Mouse (Mus musculus) T-helper 2 cell (primary cell): Measurements from ENCODE around the gene Rasd1.
"Not testable (repeated sequence)": the region's sequence is repeated elsewhere in the genome, so short reads cannot be mapped to it uniquely, and the experiment has no call there.

ENCODE experiments used
- in situ Hi-C: fragments of 300-600 bp; cut with MboI, MseI; formaldehyde crosslinking; loops from one replicate; pipeline ENCODE4 v1.15.1; 2025; ENCODE audit warnings: high pct_unique_total_duplicates

Gene Rasd1

GRCm38 (mm10) chr11:59961338-59961875 lies 3.3 kb downstream of the Rasd1 start:
- in situ Hi-C loops, result no loop called here

GRCm38 (mm10) chr11:59960476-59961337 lies 4.0 kb downstream of the Rasd1 start:
- in situ Hi-C loops, result no loop called here

- in situ Hi-C loops, result no loop called here
Measured at GRCm38 (mm10) chr11:59959453-59959852, 5.3 kb downstream of the Rasd1 start.

- in situ Hi-C loops, result no loop called here
Measured at GRCm38 (mm10) chr11:59956749-59957148, 8.0 kb downstream of the Rasd1 start.

GRCm38 (mm10) chr11:59952892-59953291 lies 11.9 kb downstream of the Rasd1 start:
- in situ Hi-C loops, result no loop called here

GRCm38 (mm10) chr11:59948401-59948767 lies 16.4 kb downstream of the Rasd1 start:
- in situ Hi-C loops, result no loop called here

GRCm38 (mm10) chr11:59947752-59948400 lies 16.9 kb downstream of the Rasd1 start, which contains the start of gene Med9:
TSS of gene Med9 (plus strand) at chr11:59948206.
- in situ Hi-C loops, result no loop called here

- in situ Hi-C loops, result not testable (repeated sequence)
Measured at GRCm38 (mm10) chr11:59944855-59945254, 19.9 kb downstream of the Rasd1 start.

GRCm38 (mm10) chr11:59941391-59941790 lies 23.4 kb downstream of the Rasd1 start:
- in situ Hi-C loops, result no loop called here

GRCm38 (mm10) chr11:59940645-59941044 lies 24.1 kb downstream of the Rasd1 start:
- in situ Hi-C loops, result no loop called here

GRCm38 (mm10) chr11:59939821-59940220 lies 24.9 kb downstream of the Rasd1 start:
- in situ Hi-C loops, result no loop called here

- in situ Hi-C loops, result no loop called here
Measured at GRCm38 (mm10) chr11:59937615-59938014, 27.1 kb downstream of the Rasd1 start.

- in situ Hi-C loops, result no loop called here
Measured at GRCm38 (mm10) chr11:59937023-59937422, 27.7 kb downstream of the Rasd1 start.

GRCm38 (mm10) chr11:59933943-59934342 lies 30.8 kb downstream of the Rasd1 start:
- in situ Hi-C loops, result no loop called here

GRCm38 (mm10) chr11:59932560-59933337 lies 32.0 kb downstream of the Rasd1 start:
- in situ Hi-C loops, result no loop called here

GRCm38 (mm10) chr11:59930031-59930430 lies 34.7 kb downstream of the Rasd1 start:
- in situ Hi-C loops, result no loop called here

GRCm38 (mm10) chr11:59921265-59921664 lies 43.5 kb downstream of the Rasd1 start:
- in situ Hi-C loops, result no loop called here

GRCm38 (mm10) chr11:59920331-59920730 lies 44.4 kb downstream of the Rasd1 start:
- in situ Hi-C loops, result no loop called here

GRCm38 (mm10) chr11:59919401-59919800 lies 45.3 kb downstream of the Rasd1 start:
- in situ Hi-C loops, result loop anchor here (5.0 kb wide), 1 partner anchor 58 kb away; no protein-coding TSS in a partner anchor

GRCm38 (mm10) chr11:59918014-59918413 lies 46.7 kb downstream of the Rasd1 start:
- in situ Hi-C loops, result loop anchor here (5.0 kb wide), 1 partner anchor 59 kb away; no protein-coding TSS in a partner anchor

- in situ Hi-C loops, result no loop called here
Measured at GRCm38 (mm10) chr11:59913702-59914101, 51.0 kb downstream of the Rasd1 start.
